Mouse (Mus musculus): ENCODE measurements at regions not wholly inside any gene's neighbourhood (a gene's known extent, or its start where the extent isn't known, plus 50 kb on each side); places are given as distances from the start of the nearest gene placed in this dataset.

DNA sequence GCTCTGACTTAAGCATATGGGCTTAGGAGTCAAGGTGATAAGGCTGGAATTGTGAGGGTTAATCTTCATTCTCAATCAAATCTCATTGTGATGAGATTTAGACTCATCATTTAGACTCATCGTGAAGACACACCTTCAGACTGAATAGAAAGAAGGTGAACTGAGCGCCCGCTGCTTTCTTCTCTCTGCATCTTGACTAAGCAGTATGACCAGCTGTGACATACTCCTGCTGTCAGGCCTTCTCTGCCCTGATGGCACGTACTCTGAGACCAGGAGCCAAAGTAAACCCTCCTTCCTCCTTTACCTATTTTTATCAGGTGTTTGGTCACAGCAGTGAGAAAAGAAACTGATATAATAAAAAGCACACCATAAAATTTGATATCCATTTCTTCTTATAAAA lies 117.5 kb upstream of the Atp1a1 start:
- TF ChIP-seq POLR2A (IDR thresholded peaks at IDR 0.05; ENCODE audit: insufficient read length, low read depth) (no peak), POLR2AphosphoS2 (IDR thresholded peaks at IDR 0.05; ENCODE audit: insufficient read length, low read depth) (no peak), CEBPB (IDR thresholded peaks at IDR 0.05; ENCODE audit: insufficient read depth, poor library complexity, severe bottlenecking) (no peak), REST (IDR thresholded peaks at IDR 0.05; ENCODE audit: insufficient read depth, insufficient read length) (no peak), USF1 (IDR thresholded peaks at IDR 0.05; ENCODE audit: low read depth) (no peak), MYOD1 (IDR thresholded peaks at IDR 0.05; ENCODE audit: control insufficient read depth in 1 of 3, insufficient read length in 2 of 3, low read depth in 2 of 3) (no peak), MAX (IDR thresholded peaks at IDR 0.05; ENCODE audit: low read depth) (no peak), TCF12 (IDR thresholded peaks at IDR 0.05; ENCODE audit: insufficient read depth, poor library complexity, severe bottlenecking) (no peak), MYOG (IDR thresholded peaks at IDR 0.05; ENCODE audit: control insufficient read depth in 1 of 3, insufficient read depth in 1 of 3, insufficient read length in 2 of 3, low read depth in 2 of 3) (no peak), E2F4 (IDR thresholded peaks at IDR 0.05; ENCODE audit: insufficient read depth) (no peak)
